Mouse (Mus musculus) brain, embryonic 14.5 days (tissue): Measurements from ENCODE around the gene A1cf. TPM values are rescaled to one million over a fixed set of nuclear protein-coding genes. Genes with fewer than 3 reads are reported as not detected.

Source experiments
- DNase-seq: peaks from one replicate; pipeline ENCODE4 v3.0.0-alpha.2; 2011; ENCODE audit warnings: low read depth
- CTCF ChIP-seq: fragments of 200-500 bp; IDR thresholded peaks from 2 replicates; pipeline ENCODE4 v1.5.1; 2012; ENCODE audit warnings: inconsistent platforms, mild to moderate bottlenecking, moderate library complexity, borderline replicate concordance; ENCODE audit not compliant: insufficient read depth, insufficient read length; ENCODE audit errors: extremely low read depth
- POLR2A ChIP-seq: fragments of 200-500 bp; IDR thresholded peaks from 2 replicates; pipeline ENCODE4 v1.6.1; 2012; ENCODE audit warnings: mild to moderate bottlenecking, inconsistent platforms, borderline replicate concordance; ENCODE audit not compliant: poor library complexity, insufficient read depth, insufficient read length, severe bottlenecking; ENCODE audit errors: extremely low read depth
- polyA plus RNA-seq: library from polyadenylated mRNA; depleted of rRNA; stranded (reverse); fragments of >200 nt; gene quantifications from 2 replicates; pipeline ENCODE4 v1.2.3, GENCODE M21; 2012; rRNA removed

The A1cf gene
- polyA plus RNA-seq, 1 experiment: not detected

DNA sequence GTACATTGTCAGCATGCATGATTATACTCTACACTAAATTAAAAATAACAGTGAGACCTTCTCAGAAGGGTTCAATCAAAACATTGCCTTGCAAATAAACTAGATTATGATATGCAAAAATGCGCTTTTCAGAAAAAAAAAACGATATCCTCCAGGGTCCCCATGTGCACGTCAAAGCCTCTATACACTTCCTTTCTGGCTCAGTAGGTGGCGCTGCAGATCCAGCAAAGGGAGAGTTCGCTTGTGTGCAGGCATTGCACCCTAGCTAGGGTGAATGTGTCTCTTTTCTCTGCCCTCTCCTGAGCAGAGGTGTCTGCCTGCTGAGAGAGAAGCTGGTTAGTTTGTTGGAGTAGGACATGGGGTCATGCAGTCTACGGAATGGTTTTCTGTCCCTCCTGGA lies 103.4 kb downstream of the A1cf start:
- DNase-seq: peak; percentile 88
- no peak for TF ChIP-seq POLR2A
- TF ChIP-seq CTCF: peak; percentile 95

DNA sequence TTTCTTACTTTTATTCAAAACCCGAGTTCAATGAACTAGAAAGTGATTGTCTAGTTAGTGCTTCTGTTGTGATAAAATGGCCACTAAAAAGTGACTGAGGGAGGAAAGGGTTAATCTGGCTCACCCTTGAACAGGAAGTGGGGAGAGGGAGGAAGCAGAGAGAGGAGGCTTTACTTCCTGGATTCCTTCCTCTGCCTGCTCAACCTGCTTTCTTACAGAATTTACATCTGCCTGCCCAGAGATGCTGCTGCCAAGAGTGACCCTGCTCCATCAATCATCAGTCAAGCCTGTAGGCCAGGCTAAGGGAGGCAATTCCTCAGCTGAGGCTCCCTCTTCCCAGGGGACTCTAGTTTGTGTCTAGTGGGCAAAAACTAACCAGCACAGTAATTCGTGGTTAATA lies 107.3 kb downstream of the A1cf start:
- no peak for DNase-seq
- TF ChIP-seq POLR2A (no peak), CTCF (no peak)

DNA sequence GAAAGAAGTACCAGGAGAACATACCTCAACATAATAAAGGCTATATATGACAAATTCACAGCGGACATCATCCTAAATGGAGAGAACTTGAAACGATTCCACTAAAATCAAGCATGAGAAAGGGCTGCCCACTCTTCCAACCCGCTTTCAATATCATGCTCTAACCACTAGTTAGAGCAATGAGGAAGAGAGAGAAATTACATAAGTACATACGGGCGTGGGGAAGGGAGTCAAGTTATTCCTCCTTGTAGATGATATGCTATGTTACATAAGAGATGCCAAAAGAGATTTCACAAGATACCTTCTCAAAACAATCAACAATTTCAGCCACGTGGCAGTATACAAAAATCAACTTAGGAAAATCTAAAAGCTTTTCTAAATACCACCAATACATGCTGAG lies 122.5 kb downstream of the A1cf start:
- no peak for DNase-seq
- no peak for TF ChIP-seq CTCF
- TF ChIP-seq POLR2A: no peak

DNA sequence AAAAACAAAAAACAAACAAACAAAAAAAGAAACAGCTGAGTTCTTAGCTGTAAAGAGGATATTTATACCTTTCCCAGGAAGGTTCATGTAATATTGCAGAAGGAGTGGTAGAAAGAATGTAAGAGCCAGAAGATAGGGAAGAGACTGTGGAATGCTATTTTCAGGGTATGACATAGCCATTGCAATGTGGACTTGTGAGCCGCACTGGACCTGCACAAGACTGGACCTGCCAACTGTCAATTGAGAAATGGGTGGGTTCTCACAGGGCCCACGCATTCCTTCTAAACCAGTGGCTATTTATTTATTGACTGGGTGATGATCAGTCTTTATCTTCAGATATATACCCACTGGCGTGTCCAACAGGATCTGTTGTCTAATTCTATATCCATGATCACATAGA lies 128.4 kb downstream of the A1cf start:
- DNase-seq: no peak
- TF ChIP-seq POLR2A (no peak), CTCF (no peak)

Other genes with a start within 250 kb of the A1cf start
- 1.9 and 4.5 TPM in 2 replicates for gene Prkg1, start 103.7 kb upstream of the A1cf start, polyA plus RNA-seq
- gene Asah2, start 239.4 kb downstream of the A1cf start, polyA plus RNA-seq: 1.2 and 2.1 TPM in 2 replicates